Mouse (Mus musculus) testis, adult 2 months (tissue): ENCODE data around the gene Nup155.
"Not testable (repeated sequence)": the region's sequence is repeated elsewhere in the genome, so short reads cannot be mapped to it uniquely, and the experiment has no call there.

Source experiments
- CTCF ChIP-seq: fragments of 200-500 bp; IDR thresholded peaks from 2 replicates; pipeline ENCODE4 v1.5.1; 2012; ENCODE audit warnings: low read depth, mild to moderate bottlenecking, inconsistent platforms, low read length, moderate library complexity; ENCODE audit not compliant: control insufficient read depth, insufficient read depth, insufficient replicate concordance
- POLR2A ChIP-seq: fragments of 200-500 bp; IDR thresholded peaks from 2 replicates; pipeline ENCODE4 v1.6.1; 2012; ENCODE audit warnings: low read depth, mild to moderate bottlenecking, inconsistent platforms, low read length, moderate library complexity; ENCODE audit not compliant: control insufficient read depth

- TF ChIP-seq CTCF, POLR2A: not testable (repeated sequence)
Measured at GRCm38 (mm10) chr15:8101975-8102542, 7.0 kb upstream of the Nup155 start.
